Mouse (Mus musculus): ENCODE data around the gene Pacrg. TPM values are rescaled to one million over a fixed set of nuclear protein-coding genes. Genes with fewer than 3 reads are reported as not detected.

Gene Pacrg
- polyA plus RNA-seq, 1 experiment from 2014 or later: 3.7 TPM

DNA sequence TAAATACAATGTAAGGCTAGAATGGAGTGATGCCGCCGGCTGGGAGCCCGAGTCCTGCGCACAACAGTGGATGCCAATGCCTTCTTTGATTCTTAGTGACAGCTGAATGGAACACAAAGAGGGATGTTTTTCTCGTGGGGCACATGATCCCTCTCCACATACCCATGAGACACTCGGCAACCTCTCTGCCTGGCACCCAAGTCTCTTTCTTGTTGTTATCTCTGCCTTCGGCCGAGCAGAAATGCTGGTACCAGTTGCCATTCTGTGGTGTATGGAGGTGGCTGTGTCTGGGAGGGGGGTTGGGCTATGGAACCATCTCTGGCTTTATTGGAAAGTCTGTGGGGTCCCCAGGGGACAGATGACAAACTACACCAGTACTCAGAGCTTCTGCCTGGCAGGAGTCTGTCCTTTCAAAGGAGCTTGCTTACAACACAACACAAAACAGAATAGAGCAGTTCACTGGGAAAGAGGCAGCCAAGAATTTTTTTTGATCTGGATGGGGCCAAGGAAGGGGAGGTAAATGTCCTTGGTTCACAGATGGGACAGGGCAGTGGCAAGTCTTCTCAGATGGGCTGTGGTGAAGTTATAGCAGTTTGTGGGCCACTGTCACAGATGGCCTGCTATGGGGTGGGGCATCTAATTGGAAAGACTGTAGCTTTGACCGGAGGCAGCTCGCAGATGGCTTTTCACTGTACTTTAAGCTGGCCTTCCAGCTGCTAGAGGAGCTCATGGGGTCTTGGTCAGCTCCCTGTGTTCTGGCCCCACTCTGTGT lies 388.6 kb downstream of the Pacrg start:
- no peak for ATAC-seq (ENCODE audit: low read depth)
- Histone ChIP-seq H3K27me3 (ENCODE audit: control insufficient read depth, insufficient read depth, low read depth, low read length) (no peaks in the 10 kb centered on the region), H3K4me1 (replicated peaks; ENCODE audit: control insufficient read depth, insufficient read depth, low read length) (no peaks in the 10 kb centered on the region), H3K27ac (ENCODE audit: low read length) (no peak overlapping the region), H3K4me2 (ENCODE audit: low read depth, low read length) (no peak overlapping the region), H3K36me3 (ENCODE audit: control insufficient read depth, insufficient read depth, low read length) (no peaks in the 10 kb centered on the region), H3K4me3 (ENCODE audit: low read length) (no peak overlapping the region), H3K9me3 (ENCODE audit: control insufficient read depth, low read length) (no peaks in the 10 kb centered on the region), H3K9ac (ENCODE audit: low read length) (no peak overlapping the region)
- WGBS: 85% methylated on average over 10 of the region's 10 CpGs

DNA sequence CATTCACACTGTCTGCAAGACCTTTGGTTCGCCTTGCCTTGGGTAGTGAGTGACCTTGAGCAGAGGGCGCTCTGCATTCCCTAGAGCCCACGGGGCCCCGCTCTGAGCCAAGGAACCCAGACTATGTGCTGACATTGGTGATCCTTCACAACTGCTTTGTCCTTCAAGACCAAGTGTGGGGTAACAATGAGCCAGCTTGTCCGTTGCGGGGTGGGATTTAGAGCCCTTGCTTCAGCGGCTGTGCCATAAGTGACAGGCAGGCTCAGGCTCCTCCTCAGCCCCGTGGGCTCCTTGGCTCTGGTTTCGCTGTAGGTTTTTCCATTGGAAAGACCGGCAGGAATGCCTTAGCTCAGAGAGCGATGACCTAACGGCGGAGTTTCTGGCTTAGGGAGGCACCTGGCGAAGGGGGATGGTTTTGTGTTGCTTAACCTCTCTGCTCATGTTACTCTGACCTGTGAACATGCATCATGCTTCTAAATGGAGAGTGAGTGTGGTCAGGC lies 390.3 kb downstream of the Pacrg start:
- no peak overlapping the region for H3K4me2 ChIP-seq (ENCODE audit: low read depth, low read length)
- 78% methylated on average over 14 of the region's 14 CpGs for WGBS
- H3K36me3 ChIP-seq (ENCODE audit: control insufficient read depth, insufficient read depth, low read length): no peaks in the 10 kb centered on the region
- no peak overlapping the region for H3K27ac ChIP-seq (ENCODE audit: low read length)
- H3K27me3 ChIP-seq (ENCODE audit: control insufficient read depth, insufficient read depth, low read depth, low read length): no peaks in the 10 kb centered on the region
- no peaks in the 10 kb centered on the region for H3K9me3 ChIP-seq (ENCODE audit: control insufficient read depth, low read length)
- no peaks in the 10 kb centered on the region for H3K4me1 ChIP-seq (replicated peaks; ENCODE audit: control insufficient read depth, insufficient read depth, low read length)
- no peak overlapping the region for H3K4me3 ChIP-seq (ENCODE audit: low read length)
- no peak for ATAC-seq (ENCODE audit: low read depth)
- H3K9ac ChIP-seq (ENCODE audit: low read length): no peak overlapping the region

DNA sequence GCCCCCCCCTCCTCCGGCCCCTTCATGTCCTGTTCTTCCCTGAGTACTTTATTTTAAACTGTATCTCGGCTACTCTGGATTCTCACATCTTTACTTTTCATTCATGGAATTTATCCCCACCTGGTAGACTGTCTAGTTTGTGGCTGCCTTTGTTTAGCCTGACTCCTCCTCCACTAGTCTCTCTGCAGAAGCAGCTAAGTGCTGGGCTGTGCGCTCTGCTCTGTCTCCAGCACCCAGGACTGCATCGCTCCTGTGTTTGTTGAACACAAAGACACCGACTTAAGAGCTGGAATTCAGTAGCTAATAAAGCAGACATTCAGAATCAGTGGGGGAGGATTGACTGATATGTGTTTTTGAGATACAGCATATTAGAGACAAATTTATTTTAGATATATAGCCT lies 391.7 kb downstream of the Pacrg start:
- no peak overlapping the region for H3K27ac ChIP-seq (ENCODE audit: low read length)
- H3K9me3 ChIP-seq (ENCODE audit: control insufficient read depth, low read length): no peaks in the 10 kb centered on the region
- no peak overlapping the region for H3K9ac ChIP-seq (ENCODE audit: low read length)
- no peak overlapping the region for H3K4me2 ChIP-seq (ENCODE audit: low read depth, low read length)
- WGBS: 60% methylated on average over 5 of the region's 5 CpGs
- no peaks in the 10 kb centered on the region for H3K27me3 ChIP-seq (ENCODE audit: control insufficient read depth, insufficient read depth, low read depth, low read length)
- no peak for ATAC-seq (ENCODE audit: low read depth)
- H3K36me3 ChIP-seq (ENCODE audit: control insufficient read depth, insufficient read depth, low read length): no peaks in the 10 kb centered on the region
- no peaks in the 10 kb centered on the region for H3K4me1 ChIP-seq (replicated peaks; ENCODE audit: control insufficient read depth, insufficient read depth, low read length)
- H3K4me3 ChIP-seq (ENCODE audit: low read length): no peak overlapping the region

DNA sequence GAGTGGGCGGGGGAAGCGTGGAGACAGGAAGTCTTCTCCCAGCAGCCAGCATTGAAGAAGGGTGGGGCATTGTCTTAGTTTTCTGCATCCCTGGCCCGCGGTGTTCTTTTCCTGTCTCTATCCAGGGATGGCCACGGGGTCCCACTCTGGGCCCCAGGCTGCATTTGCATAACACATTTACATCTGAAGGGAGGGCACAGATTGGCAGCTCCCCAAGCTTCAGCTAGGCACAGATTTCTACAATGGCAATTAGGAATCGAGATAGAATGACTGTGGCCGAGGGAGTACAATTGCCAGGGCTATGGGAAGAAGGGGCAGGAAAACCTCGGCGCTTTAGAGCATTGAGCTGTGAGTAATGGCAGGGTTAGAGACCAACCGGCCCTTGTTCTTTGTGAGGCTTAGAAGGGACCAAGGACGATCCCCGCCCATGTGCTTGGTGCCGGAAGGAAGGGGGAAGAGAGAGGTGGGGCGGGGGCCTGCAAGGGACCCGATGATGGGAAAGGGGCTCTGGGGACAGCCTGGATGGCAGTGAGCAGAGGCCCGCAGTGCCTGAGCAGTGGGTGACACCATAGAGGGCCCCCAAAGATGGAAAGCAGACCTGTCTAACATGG lies 398.5 kb downstream of the Pacrg start:
- peaks cover 4% of the 10 kb centered on the region; the same call in 1 of the 2 replicates for H3K4me1 ChIP-seq (replicated peaks; ENCODE audit: control insufficient read depth, insufficient read depth, low read length)
- ATAC-seq (ENCODE audit: low read depth): peak; percentile 36; the same call in 1 of the 2 replicates
- no peaks in the 10 kb centered on the region for H3K36me3 ChIP-seq (ENCODE audit: control insufficient read depth, insufficient read depth, low read length)
- H3K27me3 ChIP-seq (ENCODE audit: control insufficient read depth, insufficient read depth, low read depth, low read length): no peaks in the 10 kb centered on the region
- 52% methylated on average over 16 of the region's 16 CpGs for WGBS
- no peak overlapping the region for H3K27ac ChIP-seq (ENCODE audit: low read length)
- H3K4me3 ChIP-seq (ENCODE audit: low read length): no peak overlapping the region
- no peak overlapping the region for H3K4me2 ChIP-seq (ENCODE audit: low read depth, low read length)
- no peaks in the 10 kb centered on the region for H3K9me3 ChIP-seq (ENCODE audit: control insufficient read depth, low read length)
- H3K9ac ChIP-seq (ENCODE audit: low read length): no peak overlapping the region

DNA sequence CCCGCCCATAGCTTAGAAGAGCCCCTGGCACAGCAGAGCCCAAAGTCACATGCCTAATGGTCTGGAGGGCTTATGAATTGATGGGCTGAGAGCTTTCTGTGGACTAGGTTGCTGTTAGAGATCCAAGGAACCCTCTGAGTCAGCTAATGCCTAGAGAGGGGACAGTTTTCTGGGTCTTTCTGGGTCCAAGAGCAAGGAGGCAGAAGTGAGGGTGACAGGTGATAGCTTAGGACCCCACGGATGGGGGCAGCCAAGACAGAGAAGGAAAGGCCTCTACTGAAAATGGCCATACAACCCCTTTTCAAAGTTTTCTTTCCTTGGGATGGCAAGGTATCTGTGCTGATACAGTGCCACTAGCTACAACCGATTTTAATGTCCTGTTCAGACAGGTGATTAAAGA lies 399.1 kb downstream of the Pacrg start:
- Histone ChIP-seq H3K9me3 (ENCODE audit: control insufficient read depth, low read length) (no peaks in the 10 kb centered on the region), H3K4me1 (replicated peaks; ENCODE audit: control insufficient read depth, insufficient read depth, low read length) (peaks cover 4% of the 10 kb centered on the region; the same call in 1 of the 2 replicates), H3K4me3 (ENCODE audit: low read length) (no peak overlapping the region), H3K27me3 (ENCODE audit: control insufficient read depth, insufficient read depth, low read depth, low read length) (no peaks in the 10 kb centered on the region), H3K27ac (ENCODE audit: low read length) (no peak overlapping the region), H3K4me2 (ENCODE audit: low read depth, low read length) (no peak overlapping the region), H3K36me3 (ENCODE audit: control insufficient read depth, insufficient read depth, low read length) (no peaks in the 10 kb centered on the region), H3K9ac (ENCODE audit: low read length) (no peak overlapping the region)
- 84% methylated on average over 3 of the region's 3 CpGs for WGBS
- no peak for ATAC-seq (ENCODE audit: low read depth)

DNA sequence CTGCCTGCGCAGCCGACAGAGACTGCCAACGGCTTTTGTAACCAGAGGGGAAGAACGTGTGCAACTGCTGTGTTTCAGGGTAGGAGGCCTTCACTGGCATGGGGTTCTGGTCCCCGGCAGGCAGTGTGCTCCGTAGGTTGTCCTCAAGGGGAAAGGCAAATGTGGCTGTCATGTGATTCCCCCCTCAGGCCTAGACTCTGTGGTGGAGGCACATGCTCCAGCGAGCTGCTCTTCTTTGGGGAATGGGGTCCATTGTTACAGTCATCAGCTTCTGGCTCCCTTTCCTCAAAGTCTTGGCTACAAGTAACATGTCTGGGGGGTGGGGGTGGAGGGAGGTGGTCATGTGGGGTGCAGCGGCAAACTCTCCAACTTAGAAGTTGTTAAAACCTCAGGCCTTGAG lies 400.3 kb downstream of the Pacrg start:
- Histone ChIP-seq H3K27me3 (ENCODE audit: control insufficient read depth, insufficient read depth, low read depth, low read length) (no peaks in the 10 kb centered on the region), H3K9me3 (ENCODE audit: control insufficient read depth, low read length) (no peaks in the 10 kb centered on the region), H3K9ac (ENCODE audit: low read length) (no peak overlapping the region), H3K4me1 (replicated peaks; ENCODE audit: control insufficient read depth, insufficient read depth, low read length) (peaks cover 4% of the 10 kb centered on the region; the same call in 1 of the 2 replicates), H3K36me3 (ENCODE audit: control insufficient read depth, insufficient read depth, low read length) (no peaks in the 10 kb centered on the region), H3K4me2 (ENCODE audit: low read depth, low read length) (no peak overlapping the region), H3K4me3 (ENCODE audit: low read length) (no peak overlapping the region), H3K27ac (ENCODE audit: low read length) (no peak overlapping the region)
- ATAC-seq (ENCODE audit: low read depth): no peak
- 69% methylated on average over 8 of the region's 8 CpGs for WGBS

DNA sequence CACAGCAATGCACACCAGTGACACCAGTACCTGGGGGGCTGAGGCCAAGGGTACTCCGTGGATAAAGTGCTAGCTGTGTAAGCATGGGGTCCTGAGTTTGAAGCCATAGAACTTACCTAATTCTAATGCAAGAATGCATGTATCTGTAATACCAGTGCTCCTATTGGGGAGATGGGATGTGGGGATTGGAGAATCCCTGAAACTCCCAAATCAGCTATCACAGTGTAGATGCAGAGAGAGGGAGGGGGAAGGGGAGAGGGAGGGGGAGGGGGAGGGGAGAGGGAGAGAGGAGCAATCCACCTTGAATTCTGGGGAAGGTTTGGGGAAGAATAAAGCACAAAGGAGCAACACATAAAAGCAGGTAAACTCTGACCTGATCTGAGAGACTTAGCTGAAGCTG lies 405.2 kb downstream of the Pacrg start:
- no peaks in the 10 kb centered on the region for H3K9me3 ChIP-seq (ENCODE audit: control insufficient read depth, low read length)
- no peak for ATAC-seq (ENCODE audit: low read depth)

DNA sequence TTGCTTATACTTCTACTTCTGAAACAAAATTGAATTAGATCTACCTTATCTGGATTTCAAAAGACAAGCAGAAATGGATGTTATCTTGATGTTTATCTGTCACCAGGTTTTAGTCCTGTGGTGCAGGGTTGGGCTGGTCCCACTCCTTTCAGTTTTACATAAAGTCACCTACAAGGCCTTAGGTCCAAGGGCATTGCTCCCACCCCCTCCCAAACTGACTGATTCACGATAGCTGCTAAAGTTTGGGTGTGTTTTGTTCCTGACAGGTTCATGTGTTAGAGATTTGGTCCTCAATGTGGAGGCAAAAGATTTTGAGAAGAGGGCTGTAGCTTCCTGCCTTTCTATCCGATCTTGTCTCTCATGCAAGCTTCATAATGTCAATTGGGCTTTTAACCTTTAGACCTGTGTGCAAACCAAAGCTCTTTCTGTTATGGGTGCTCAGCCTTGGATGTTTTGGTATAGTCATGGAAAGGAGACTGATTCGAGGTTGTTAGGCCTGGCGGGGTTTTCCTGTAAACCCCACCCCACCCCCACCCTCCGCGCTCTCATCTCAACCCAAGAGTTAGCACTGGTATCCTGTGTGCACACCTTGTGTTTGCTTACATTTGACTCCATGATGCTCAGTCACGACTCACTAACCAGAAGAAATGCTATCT lies 407.5 kb downstream of the Pacrg start:
- no peaks in the 10 kb centered on the region for H3K4me1 ChIP-seq (replicated peaks; ENCODE audit: control insufficient read depth, insufficient read depth, low read length)
- no peaks in the 10 kb centered on the region for H3K9me3 ChIP-seq (ENCODE audit: control insufficient read depth, low read length)
- no peak overlapping the region for H3K4me3 ChIP-seq (ENCODE audit: low read length)
- no peak overlapping the region for H3K9ac ChIP-seq (ENCODE audit: low read length)
- H3K36me3 ChIP-seq (ENCODE audit: control insufficient read depth, insufficient read depth, low read length): no peaks in the 10 kb centered on the region
- no peak overlapping the region for H3K27ac ChIP-seq (ENCODE audit: low read length)
- no peak overlapping the region for H3K4me2 ChIP-seq (ENCODE audit: low read depth, low read length)
- ATAC-seq (ENCODE audit: low read depth): no peak
- 87% methylated on average over 7 of the region's 7 CpGs for WGBS
- no peaks in the 10 kb centered on the region for H3K27me3 ChIP-seq (ENCODE audit: control insufficient read depth, insufficient read depth, low read depth, low read length)

More for the DNA sequence above, 405.2 kb downstream of the Pacrg start:
- H3K27me3 ChIP-seq (ENCODE audit: control insufficient read depth, insufficient read depth, low read depth, low read length): no peaks in the 10 kb centered on the region
- 47% methylated on average over 1 of the region's 1 CpGs for WGBS
- no peak overlapping the region for H3K9ac ChIP-seq (ENCODE audit: low read length)
- H3K4me1 ChIP-seq (replicated peaks; ENCODE audit: control insufficient read depth, insufficient read depth, low read length): no peaks in the 10 kb centered on the region
- H3K36me3 ChIP-seq (ENCODE audit: control insufficient read depth, insufficient read depth, low read length): no peaks in the 10 kb centered on the region
- no peak overlapping the region for H3K27ac ChIP-seq (ENCODE audit: low read length)
- H3K4me2 ChIP-seq (ENCODE audit: low read depth, low read length): no peak overlapping the region
- H3K4me3 ChIP-seq (ENCODE audit: low read length): no peak overlapping the region

DNA sequence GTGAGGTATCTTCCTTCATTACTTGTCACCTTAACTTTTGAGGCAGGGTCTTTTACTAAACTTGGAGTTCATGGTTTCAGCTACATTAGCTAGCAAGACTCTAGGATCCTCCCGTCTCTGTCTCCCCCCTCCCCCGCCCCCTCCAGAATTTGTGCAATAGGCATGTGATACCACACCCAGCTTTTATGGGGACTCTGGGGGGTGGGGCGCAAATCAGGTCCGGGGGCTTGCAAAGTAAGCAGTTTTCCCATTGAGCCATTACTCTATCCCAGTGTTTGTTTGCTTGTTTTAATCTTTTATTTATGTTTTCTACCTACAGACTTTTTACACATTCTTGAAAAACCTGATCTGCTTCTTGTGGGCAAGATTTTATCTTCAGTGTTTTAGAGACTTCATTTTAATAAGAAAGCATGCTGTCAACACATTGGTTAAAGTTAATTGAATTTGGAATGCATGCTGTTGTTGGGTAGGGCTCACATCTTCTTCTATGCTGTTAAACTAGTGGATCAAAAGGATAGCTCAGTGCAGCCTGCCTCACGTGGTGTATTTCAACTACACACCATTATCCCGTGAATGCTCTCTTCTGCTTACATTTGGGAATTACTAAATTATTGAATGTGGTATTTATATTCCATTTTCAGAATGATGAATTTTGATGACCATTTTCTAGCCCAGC lies 408.1 kb downstream of the Pacrg start:
- WGBS: 63% methylated on average over 6 of the region's 6 CpGs
- H3K36me3 ChIP-seq (ENCODE audit: control insufficient read depth, insufficient read depth, low read length): no peaks in the 10 kb centered on the region
- ATAC-seq (ENCODE audit: low read depth): no peak
- no peak overlapping the region for H3K4me3 ChIP-seq (ENCODE audit: low read length)
- no peak overlapping the region for H3K9ac ChIP-seq (ENCODE audit: low read length)
- H3K27me3 ChIP-seq (ENCODE audit: control insufficient read depth, insufficient read depth, low read depth, low read length): no peaks in the 10 kb centered on the region
- H3K4me2 ChIP-seq (ENCODE audit: low read depth, low read length): no peak overlapping the region
- H3K27ac ChIP-seq (ENCODE audit: low read length): no peak overlapping the region
- H3K4me1 ChIP-seq (replicated peaks; ENCODE audit: control insufficient read depth, insufficient read depth, low read length): no peaks in the 10 kb centered on the region
- no peaks in the 10 kb centered on the region for H3K9me3 ChIP-seq (ENCODE audit: control insufficient read depth, low read length)
